Comparison of ENCODE assay signal across 23 mouse cellular contexts in genomic region chr7:73343852-73344251, GRCm38 (mm10). TPM values are rescaled to one million over a fixed set of nuclear protein-coding genes. Genes with fewer than 3 reads are reported as not detected.
A peak's percentile ranks its signal among the peaks of the same experiment; 100 is the strongest.
DNase-seq lines count a peak whose midpoint lies in the region; ATAC-seq and TF ChIP-seq lines count a peak whose summit lies in the region.
"Had no signal": no experiment of that assay in that cellular context is flagged by ENCODE, and none has a peak within 500 bp of the region (broad histone marks: within the 10 kb centered on the region; RNA-seq: fewer than 3 reads in every experiment).

No protein-coding gene starts in this region.

- 23% methylated on average over 3 of the region's 3 CpGs for WGBS in hindbrain, embryonic 12.5 days
- 12% methylated on average over 3 of the region's 3 CpGs for WGBS in hindbrain, embryonic 11.5 days
- 13% methylated on average over 3 of the region's 3 CpGs for WGBS in midbrain, embryonic 13.5 days
- 17% methylated on average over 3 of the region's 3 CpGs for WGBS in midbrain, embryonic 14.5 days
- WGBS in heart, embryonic 11.5 days (ENCODE audit: insufficient replicate concordance), result 28% methylated on average over 3 of the region's 3 CpGs

- TF ChIP-seq POLR2A in brain, embryonic 14.5 days (IDR thresholded peaks at IDR 0.05; ENCODE audit: borderline replicate concordance, extremely low read depth, insufficient read depth, insufficient read length, poor library complexity, severe bottlenecking), result no peak

- peaks cover 14% of the 10 kb centered on the region for H3K4me1 ChIP-seq in hindbrain, embryonic 12.5 days
- H3K4me1 ChIP-seq in hindbrain, embryonic 11.5 days (replicated peaks; ENCODE audit: control insufficient read depth, insufficient read depth, low read length), result peaks cover 2% of the 10 kb centered on the region; the same call in 1 of the 2 replicates
- peaks cover 10% of the 10 kb centered on the region for H3K4me1 ChIP-seq in midbrain, embryonic 13.5 days (replicated peaks)
- H3K4me1 ChIP-seq in midbrain, embryonic 14.5 days (ENCODE audit: control insufficient read depth, insufficient read depth, low read length), result peaks cover 3% of the 10 kb centered on the region; the same call in 1 of the 2 replicates
- no peaks in the 10 kb centered on the region for H3K4me1 ChIP-seq in heart, embryonic 11.5 days (ENCODE audit: control insufficient read depth, insufficient read depth, low read length)
- H3K4me1 ChIP-seq: embryonic facial prominence, embryonic 12.5 days; heart, embryonic 10.5 days had no signal

- H3K4me2 ChIP-seq in hindbrain, embryonic 12.5 days (replicated peaks), result no peak overlapping the region
- H3K4me2 ChIP-seq in hindbrain, embryonic 11.5 days (replicated peaks; ENCODE audit: low read depth, low read length), result no peak overlapping the region
- H3K4me2 ChIP-seq in midbrain, embryonic 13.5 days (replicated peaks), result no peak overlapping the region
- no peak overlapping the region for H3K4me2 ChIP-seq in midbrain, embryonic 14.5 days (ENCODE audit: low read length)
- no peak overlapping the region for H3K4me2 ChIP-seq in heart, embryonic 11.5 days
- H3K4me2 ChIP-seq: embryonic facial prominence, embryonic 12.5 days; embryonic facial prominence, embryonic 15.5 days; forebrain, embryonic 13.5 days had no signal

- H3K9ac ChIP-seq in hindbrain, embryonic 12.5 days, result no peak overlapping the region
- no peak overlapping the region for H3K9ac ChIP-seq in hindbrain, embryonic 11.5 days (ENCODE audit: low read depth, low read length)
- no peak overlapping the region for H3K9ac ChIP-seq in midbrain, embryonic 13.5 days (replicated peaks)
- no peak overlapping the region for H3K9ac ChIP-seq in midbrain, embryonic 14.5 days (replicated peaks; ENCODE audit: low read length)
- H3K9ac ChIP-seq in heart, embryonic 11.5 days (ENCODE audit: low read depth, low read length), result no peak overlapping the region
- H3K9ac ChIP-seq: embryonic facial prominence, embryonic 12.5 days; embryonic facial prominence, embryonic 15.5 days; forebrain, embryonic 13.5 days had no signal

- H3K36me3 ChIP-seq in hindbrain, embryonic 12.5 days, result no peaks in the 10 kb centered on the region
- H3K36me3 ChIP-seq in hindbrain, embryonic 11.5 days (ENCODE audit: control insufficient read depth, insufficient read depth, low read length), result no peaks in the 10 kb centered on the region
- H3K36me3 ChIP-seq in midbrain, embryonic 13.5 days, result no peaks in the 10 kb centered on the region
- H3K36me3 ChIP-seq in midbrain, embryonic 14.5 days (ENCODE audit: control insufficient read depth, insufficient read depth, low read length), result no peaks in the 10 kb centered on the region
- H3K36me3 ChIP-seq in heart, embryonic 11.5 days (ENCODE audit: control insufficient read depth, insufficient read depth, low read length), result no peaks in the 10 kb centered on the region
- H3K36me3 ChIP-seq: embryonic facial prominence, embryonic 12.5 days; embryonic facial prominence, embryonic 15.5 days; heart, embryonic 10.5 days had no signal

- no peaks in the 10 kb centered on the region for H3K9me3 ChIP-seq in hindbrain, embryonic 12.5 days (replicated peaks)
- H3K9me3 ChIP-seq in hindbrain, embryonic 11.5 days (ENCODE audit: control insufficient read depth, low read length), result no peaks in the 10 kb centered on the region
- H3K9me3 ChIP-seq in midbrain, embryonic 13.5 days, result no peaks in the 10 kb centered on the region
- H3K9me3 ChIP-seq in midbrain, embryonic 14.5 days (ENCODE audit: control insufficient read depth, low read length), result no peaks in the 10 kb centered on the region
- no peaks in the 10 kb centered on the region for H3K9me3 ChIP-seq in heart, embryonic 11.5 days (replicated peaks; ENCODE audit: control insufficient read depth, low read length)
- H3K9me3 ChIP-seq: embryonic facial prominence, embryonic 12.5 days; embryonic facial prominence, embryonic 15.5 days; forebrain, embryonic 13.5 days; heart, embryonic 10.5 days had no signal

- no peak for TF ChIP-seq CTCF in brain, embryonic 14.5 days (IDR thresholded peaks at IDR 0.05; ENCODE audit: borderline replicate concordance, extremely low read depth, insufficient read depth, insufficient read length)

- H3K27ac ChIP-seq in hindbrain, embryonic 12.5 days, result peak overlapping the region; percentile 26; the same call in 1 of the 2 replicates
- no peak overlapping the region for H3K27ac ChIP-seq in hindbrain, embryonic 11.5 days (ENCODE audit: low read depth, low read length)
- H3K27ac ChIP-seq in midbrain, embryonic 13.5 days, result 0 out of 2 replicates have a peak overlapping the region, but pooled peaks have one; percentile 1
- H3K27ac ChIP-seq in midbrain, embryonic 14.5 days (replicated peaks; ENCODE audit: low read depth, low read length), result no peak overlapping the region
- H3K27ac ChIP-seq in heart, embryonic 11.5 days (ENCODE audit: low read depth, low read length), result no peak overlapping the region
- H3K27ac ChIP-seq: embryonic facial prominence, embryonic 12.5 days; embryonic facial prominence, embryonic 15.5 days; forebrain, embryonic 13.5 days; heart, adult 2 months; heart, embryonic 10.5 days had no signal

- no peaks in the 10 kb centered on the region for H3K27me3 ChIP-seq in hindbrain, embryonic 12.5 days
- no peaks in the 10 kb centered on the region for H3K27me3 ChIP-seq in hindbrain, embryonic 11.5 days (ENCODE audit: control insufficient read depth, insufficient read depth, low read length)
- peaks cover 4% of the 10 kb centered on the region; the same call in 1 of the 2 replicates for H3K27me3 ChIP-seq in midbrain, embryonic 13.5 days
- H3K27me3 ChIP-seq in midbrain, embryonic 14.5 days (ENCODE audit: control insufficient read depth, insufficient read depth, low read length), result no peaks in the 10 kb centered on the region
- H3K27me3 ChIP-seq in heart, embryonic 11.5 days (ENCODE audit: control insufficient read depth, insufficient read depth, low read length), result peaks cover 6% of the 10 kb centered on the region; the same call in 1 of the 2 replicates
- H3K27me3 ChIP-seq: embryonic facial prominence, embryonic 12.5 days; forebrain, embryonic 13.5 days had no signal

- no peak for DNase-seq in hindbrain, embryonic 11.5 days (ENCODE audit: low spot score)
- DNase-seq in midbrain, embryonic 14.5 days, result no peak
- peak; percentile 36 for DNase-seq in R1 (ENCODE audit: low read depth, low spot score)
- DNase-seq in brain, embryonic 14.5 days (ENCODE audit: low read depth), result peak; percentile 59
- DNase-seq: adrenal gland, adult 8-10 months; adrenal gland, postnatal 25 days; cerebellum, adult 18-20 months; cerebellum, adult 9-10 months; cerebellum, postnatal 14 days; gastrocnemius, postnatal 10 days; gastrocnemius, postnatal 36 days; heart, adult 2 months had no signal

- no peak for ATAC-seq in hindbrain, embryonic 12.5 days (ENCODE audit: low FRiP score)
- no peak for ATAC-seq in hindbrain, embryonic 11.5 days (ENCODE audit: low FRiP score)
- no peak for ATAC-seq in midbrain, embryonic 13.5 days
- ATAC-seq in midbrain, embryonic 14.5 days (ENCODE audit: low FRiP score, low TSS enrichment), result no peak
- no peak for ATAC-seq in heart, embryonic 11.5 days (replicated peaks; ENCODE audit: insufficient number of reproducible peaks, low FRiP score, low TSS enrichment)
- ATAC-seq: activated CD4-positive, CD25-positive, alpha-beta regulatory T cell, adult 4 months; CD4-positive, CD25-positive, alpha-beta regulatory T cell, adult 4 months; forebrain, embryonic 13.5 days; forebrain, embryonic 16.5 days; intestine, postnatal 0 days had no signal

- H3K4me3 ChIP-seq in hindbrain, embryonic 12.5 days, result no peak overlapping the region
- H3K4me3 ChIP-seq in hindbrain, embryonic 11.5 days (ENCODE audit: low read depth, low read length), result no peak overlapping the region
- no peak overlapping the region for H3K4me3 ChIP-seq in midbrain, embryonic 13.5 days (replicated peaks)
- no peak overlapping the region for H3K4me3 ChIP-seq in midbrain, embryonic 14.5 days (replicated peaks; ENCODE audit: low read depth, low read length)
- H3K4me3 ChIP-seq in heart, embryonic 11.5 days (ENCODE audit: low read depth, low read length), result no peak overlapping the region
- H3K4me3 ChIP-seq: embryonic facial prominence, embryonic 12.5 days; embryonic facial prominence, embryonic 15.5 days; forebrain, embryonic 13.5 days; heart, adult 2 months; heart, embryonic 10.5 days had no signal

RNA-seq across cellular contexts. Expression of gene Rgma, which starts 31.5 kb away (rescaled TPM):
- 55.3 and 55.7 TPM in 2 replicates for polyA plus RNA-seq in hindbrain, embryonic 12.5 days (2016; fragmentation: Nextera tagmentation; extraction: Ambion mirVana)
- polyA plus RNA-seq in hindbrain, embryonic 11.5 days (2014; fragmentation: Nextera tagmentation; extraction: Ambion mirVana), result 36.5 and 52.5 TPM in 2 replicates
- 40.7 and 50.3 TPM in 2 replicates for polyA plus RNA-seq in midbrain, embryonic 13.5 days (2015; fragmentation: Nextera tagmentation; extraction: Ambion mirVana)
- polyA plus RNA-seq in midbrain, embryonic 14.5 days (2014; fragmentation: Nextera tagmentation; extraction: Ambion mirVana), result 46.4 and 59.4 TPM in 2 replicates
- 59.9 and 142 TPM in 2 replicates for polyA plus RNA-seq in brain, embryonic 14.5 days (2012; rRNA removed)
- polyA plus RNA-seq in heart, embryonic 11.5 days (2014; fragmentation: Nextera tagmentation; extraction: Ambion mirVana), result 4.2 and 5.8 TPM in 2 replicates
- polyA plus RNA-seq: activated CD4-positive, CD25-positive, alpha-beta regulatory T cell, adult 4 months; CD4-positive, CD25-positive, alpha-beta regulatory T cell, adult 4 months had no signal

Comparison
In these comparisons a context has a peak if more than half of its experiments do, and no peak if none do; other contexts are left out.
1. H3K27ac ChIP-seq: peak in hindbrain, embryonic 12.5 days (single experiment) and midbrain, embryonic 13.5 days (single experiment); none in hindbrain, embryonic 11.5 days (single experiment), midbrain, embryonic 14.5 days (single experiment) and heart, embryonic 11.5 days (single experiment).
2. DNase-seq: peak in R1 (single experiment) and brain, embryonic 14.5 days (single experiment); none in hindbrain, embryonic 11.5 days (single experiment) and midbrain, embryonic 14.5 days (single experiment).